Mouse (Mus musculus): ENCODE data around the gene Ppp4r3a. TPM values are rescaled to one million over a fixed set of nuclear protein-coding genes. Genes with fewer than 3 reads are reported as not detected.
A peak's percentile ranks its signal among the peaks of the same experiment; 100 is the strongest.
"Not testable (repeated sequence)": the region's sequence is repeated elsewhere in the genome, so short reads cannot be mapped to it uniquely, and the experiment has no call there.

Ppp4r3a gene
- total RNA-seq, 4 experiments from 2014 or later: 13.6 to 18.2 (median 15.9) TPM

GRCm38 (mm10) chr12:101028954-101029731 is 54.4 kb downstream of the Ppp4r3a start, which contains the start of gene Ccdc88c:
Ccdc88c (minus strand) TSS chr12:101029056.
- peak; percentile 68 to 80 for DNase-seq (ENCODE audit: low spot score in 2 of 2)

GRCm38 (mm10) chr12:101028247-101028953 is 55.1 kb downstream of the Ppp4r3a start:
- DNase-seq (ENCODE audit: low spot score in 2 of 2): no peak

- DNase-seq (ENCODE audit: low spot score in 2 of 2): no peak
Observed at GRCm38 (mm10) chr12:101027451-101028246, 55.9 kb downstream of the Ppp4r3a start.

DNA sequence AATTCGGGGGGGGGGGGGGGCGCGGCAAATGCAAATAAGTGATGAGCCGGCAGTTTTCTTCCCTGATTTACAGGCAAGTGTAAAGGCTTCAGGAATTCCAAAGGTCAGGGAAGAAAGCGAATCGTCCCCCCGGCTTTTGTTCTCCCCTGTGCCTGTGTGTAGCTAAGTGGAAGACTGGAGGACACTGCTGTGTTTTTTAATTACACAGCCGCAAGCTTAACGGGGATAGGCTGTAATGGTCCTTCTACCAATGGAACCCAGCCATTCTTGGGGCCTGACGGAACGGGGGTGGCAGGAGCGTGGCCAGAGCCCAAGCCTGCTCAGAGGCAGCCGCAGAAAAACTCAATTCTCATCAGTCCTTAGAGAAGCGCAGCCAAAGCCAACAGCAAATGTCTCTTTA is 56.6 kb downstream of the Ppp4r3a start:
- no peak for DNase-seq (ENCODE audit: low spot score in 2 of 2)

GRCm38 (mm10) chr12:101026518-101026917 is 57.0 kb downstream of the Ppp4r3a start:
- DNase-seq (ENCODE audit: low spot score in 2 of 2): no peak

- no peak for DNase-seq (ENCODE audit: low spot score in 2 of 2)
Observed at GRCm38 (mm10) chr12:101026025-101026424, 57.5 kb downstream of the Ppp4r3a start.

DNA sequence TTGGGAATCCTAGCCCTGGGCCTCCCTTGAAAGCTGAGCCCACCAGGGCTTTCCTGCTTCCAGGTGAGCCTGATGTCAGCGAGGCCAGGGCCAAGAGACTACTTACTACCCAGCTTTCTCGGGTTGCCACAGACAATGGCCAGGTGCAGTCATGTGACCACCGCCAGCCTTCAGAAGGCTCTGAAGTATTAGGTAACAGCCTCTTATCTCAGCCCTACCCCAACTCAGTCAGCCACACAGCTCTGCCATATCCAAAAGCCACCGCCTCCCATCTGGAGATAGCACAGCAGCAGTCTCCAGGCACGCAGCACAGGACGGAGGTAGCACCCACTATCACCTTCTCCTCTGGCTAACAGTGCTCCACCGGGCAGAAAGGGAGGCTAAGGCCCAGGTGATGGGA is 58.1 kb downstream of the Ppp4r3a start:
- DNase-seq (ENCODE audit: low spot score in 2 of 2): no peak

DNA sequence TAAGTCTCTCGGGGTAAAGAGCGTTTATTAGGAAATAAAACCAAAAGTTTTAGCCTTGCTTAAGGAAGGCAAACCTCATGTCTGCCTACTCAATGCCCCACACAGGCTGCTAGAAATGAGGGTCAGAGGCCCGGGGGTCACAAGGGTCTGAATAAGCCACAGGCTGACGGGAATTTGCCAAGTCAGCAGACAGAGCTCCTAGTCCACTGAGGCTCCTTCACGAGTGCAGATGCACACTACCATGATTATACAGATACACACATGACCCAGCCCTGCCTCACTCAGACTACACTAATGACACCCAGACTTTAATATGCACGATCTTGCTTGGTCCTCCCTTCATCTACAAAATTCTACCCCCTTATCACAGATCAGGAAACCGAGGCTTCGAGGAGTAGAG is 58.7 kb downstream of the Ppp4r3a start:
- DNase-seq (ENCODE audit: low spot score in 2 of 2): no peak

DNA sequence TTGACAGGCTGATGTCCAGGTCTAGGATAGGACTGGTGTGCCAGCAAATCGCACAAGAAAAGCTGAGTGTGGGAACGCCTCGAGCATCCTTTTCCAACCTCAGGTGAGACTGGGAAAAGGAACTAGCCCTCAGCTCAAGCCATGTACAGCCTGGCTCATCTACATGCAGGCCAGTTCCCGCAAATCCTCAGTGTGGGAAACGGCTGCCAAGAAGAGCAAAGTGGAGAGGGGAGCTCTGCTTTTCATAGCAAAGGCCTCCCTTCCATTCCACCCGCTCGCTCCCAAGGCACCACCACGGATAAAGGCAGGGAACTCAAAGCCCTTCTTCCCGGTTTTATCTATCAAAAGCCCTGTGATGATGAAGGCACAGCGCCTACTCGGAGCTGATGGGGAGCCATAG is 60.4 kb downstream of the Ppp4r3a start:
- no peak for DNase-seq (ENCODE audit: low spot score in 2 of 2)

GRCm38 (mm10) chr12:101022353-101022752 is 61.1 kb downstream of the Ppp4r3a start:
- no peak for DNase-seq (ENCODE audit: low spot score in 2 of 2)

- no peak for DNase-seq (ENCODE audit: low spot score in 2 of 2)
Observed at GRCm38 (mm10) chr12:101021484-101022226, 61.8 kb downstream of the Ppp4r3a start.

GRCm38 (mm10) chr12:101020210-101021015 is 63.1 kb downstream of the Ppp4r3a start:
- DNase-seq (ENCODE audit: low spot score in 2 of 2): no peak

GRCm38 (mm10) chr12:101019443-101019842 is 64.1 kb downstream of the Ppp4r3a start:
- DNase-seq (ENCODE audit: low spot score in 2 of 2): no peak

GRCm38 (mm10) chr12:101019031-101019430 is 64.5 kb downstream of the Ppp4r3a start:
- no peak for DNase-seq (ENCODE audit: low spot score in 2 of 2)

DNA sequence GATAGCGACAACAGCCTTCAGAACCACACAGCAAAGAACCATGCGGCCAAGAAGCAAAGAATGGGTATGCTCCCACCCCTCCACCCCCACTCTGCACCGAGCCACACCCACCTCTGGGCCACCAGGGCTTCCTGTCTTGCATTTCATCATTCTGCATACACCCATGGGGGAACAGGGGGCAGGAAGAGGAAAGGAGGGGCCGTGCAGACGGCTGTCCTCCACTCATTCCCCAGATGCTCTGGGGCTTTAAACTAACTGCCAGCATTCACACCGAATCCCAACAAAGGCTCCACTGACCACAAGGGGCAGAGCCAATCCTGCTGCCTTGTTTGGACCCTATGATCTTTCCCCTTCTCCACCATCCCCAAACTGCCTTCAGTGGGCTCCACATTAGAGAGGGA is 65.5 kb downstream of the Ppp4r3a start:
- DNase-seq (ENCODE audit: low spot score in 2 of 2): no peak

GRCm38 (mm10) chr12:101016412-101016928 is 67.0 kb downstream of the Ppp4r3a start:
- no peak for DNase-seq (ENCODE audit: low spot score in 2 of 2)

GRCm38 (mm10) chr12:101015926-101016325 is 67.6 kb downstream of the Ppp4r3a start:
- DNase-seq (ENCODE audit: low spot score in 2 of 2): no peak

DNA sequence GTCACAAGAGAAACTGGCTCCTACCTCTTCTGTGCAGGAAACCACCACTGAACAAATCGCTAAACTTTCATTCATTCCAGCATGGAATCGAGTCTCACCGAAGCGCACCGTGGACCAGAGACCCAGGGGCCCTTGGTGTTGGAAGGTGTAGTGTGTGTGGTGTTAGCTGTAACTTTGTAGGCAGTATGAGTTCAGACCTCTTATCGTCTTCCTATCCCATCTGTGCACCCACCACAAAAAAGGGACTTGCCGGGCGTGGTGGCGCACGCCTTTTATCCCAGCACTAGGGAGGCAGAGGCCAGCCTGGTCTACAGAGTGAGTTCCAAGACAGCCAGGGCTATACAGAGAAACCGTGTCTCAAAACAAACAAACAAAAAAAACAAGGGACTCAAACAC is 68.3 kb downstream of the Ppp4r3a start:
- DNase-seq (ENCODE audit: low spot score in 2 of 2): no peak

GRCm38 (mm10) chr12:101014549-101015164 is 68.8 kb downstream of the Ppp4r3a start:
- DNase-seq (ENCODE audit: low spot score in 2 of 2): no peak

DNA sequence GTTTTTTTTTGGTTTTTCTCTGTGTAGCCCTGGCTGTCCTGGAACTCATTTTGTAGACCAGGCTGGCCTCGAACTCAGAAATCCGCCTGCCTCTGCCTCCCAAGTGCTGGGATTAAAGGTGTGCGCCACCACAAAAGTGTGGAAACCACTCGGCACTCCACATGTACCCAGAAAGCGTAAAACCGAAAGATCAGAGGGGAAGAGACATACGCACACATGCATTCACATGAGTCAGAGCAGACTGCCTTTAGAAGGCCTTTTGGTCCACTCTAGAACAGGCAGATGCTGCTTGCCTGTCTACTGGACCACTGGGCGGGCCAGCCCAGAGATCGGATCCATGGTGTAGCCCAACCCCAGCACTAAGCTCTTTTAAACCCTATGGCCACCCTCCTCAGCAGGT is 69.8 kb downstream of the Ppp4r3a start:
- DNase-seq (ENCODE audit: low spot score in 2 of 2): not testable (repeated sequence)
